Mouse (Mus musculus): ENCODE results near the gene Rnf180. TPM values are rescaled to one million over a fixed set of nuclear protein-coding genes. Genes with fewer than 3 reads are reported as not detected.

The Rnf180 gene
- polyA plus RNA-seq, 1 experiment, result not detected

GRCm38 (mm10) chr13:105180781-105181180 lies 113.8 kb downstream of the Rnf180 start:
- Histone ChIP-seq H3K27ac (ENCODE audit: insufficient read depth, low read depth, low read length) (no peak overlapping the region), H3K4me3 (ENCODE audit: insufficient read depth, low read depth, low read length) (no peak overlapping the region), H3K4me1 (ENCODE audit: control insufficient read depth, insufficient read depth, low read length) (no peaks in the 10 kb centered on the region)
- TF ChIP-seq POLR2A (IDR thresholded peaks at IDR 0.05; ENCODE audit: insufficient read depth, low read depth, low read length) (no peak), CTCF (IDR thresholded peaks at IDR 0.05; ENCODE audit: insufficient read depth, low read depth, low read length) (no peak)
- 63% methylated on average over 5 of the region's 5 CpGs for WGBS

GRCm38 (mm10) chr13:105165441-105165840 lies 129.2 kb downstream of the Rnf180 start:
- WGBS, result 73% methylated on average over 6 of the region's 6 CpGs
- Histone ChIP-seq H3K27ac (ENCODE audit: insufficient read depth, low read depth, low read length) (no peak overlapping the region), H3K4me1 (ENCODE audit: control insufficient read depth, insufficient read depth, low read length) (no peaks in the 10 kb centered on the region), H3K4me3 (ENCODE audit: insufficient read depth, low read depth, low read length) (no peak overlapping the region)
- TF ChIP-seq CTCF (IDR thresholded peaks at IDR 0.05; ENCODE audit: insufficient read depth, low read depth, low read length) (no peak), POLR2A (IDR thresholded peaks at IDR 0.05; ENCODE audit: insufficient read depth, low read depth, low read length) (no peak)

GRCm38 (mm10) chr13:105153955-105154354 lies 140.7 kb downstream of the Rnf180 start:
- Histone ChIP-seq H3K27ac (ENCODE audit: insufficient read depth, low read depth, low read length) (no peak overlapping the region), H3K4me3 (ENCODE audit: insufficient read depth, low read depth, low read length) (no peak overlapping the region), H3K4me1 (ENCODE audit: control insufficient read depth, insufficient read depth, low read length) (peaks cover 4% of the 10 kb centered on the region; the same call in 1 of the 2 replicates)
- no peak for TF ChIP-seq CTCF (IDR thresholded peaks at IDR 0.05; ENCODE audit: insufficient read depth, low read depth, low read length)
- TF ChIP-seq POLR2A (IDR thresholded peaks at IDR 0.05; ENCODE audit: insufficient read depth, low read depth, low read length), result no peak
- 64% methylated on average over 4 of the region's 4 CpGs for WGBS

- TF ChIP-seq CTCF (IDR thresholded peaks at IDR 0.05; ENCODE audit: insufficient read depth, low read depth, low read length) (no peak), POLR2A (IDR thresholded peaks at IDR 0.05; ENCODE audit: insufficient read depth, low read depth, low read length) (no peak)
- Histone ChIP-seq H3K27ac (ENCODE audit: insufficient read depth, low read depth, low read length) (no peak overlapping the region), H3K4me3 (ENCODE audit: insufficient read depth, low read depth, low read length) (no peak overlapping the region), H3K4me1 (ENCODE audit: control insufficient read depth, insufficient read depth, low read length) (peaks cover 4% of the 10 kb centered on the region; the same call in 1 of the 2 replicates)
- WGBS, result 86% methylated on average over 3 of the region's 3 CpGs
These were observed 144.6 kb downstream of the Rnf180 start for GRCm38 (mm10) chr13:105150006-105150405.

- WGBS, result 85% methylated on average over 4 of the region's 4 CpGs
- no peak for TF ChIP-seq CTCF (IDR thresholded peaks at IDR 0.05; ENCODE audit: insufficient read depth, low read depth, low read length)
- no peak for TF ChIP-seq POLR2A (IDR thresholded peaks at IDR 0.05; ENCODE audit: insufficient read depth, low read depth, low read length)
- H3K4me3 ChIP-seq (ENCODE audit: insufficient read depth, low read depth, low read length), result no peak overlapping the region
- no peak overlapping the region for H3K27ac ChIP-seq (ENCODE audit: insufficient read depth, low read depth, low read length)
- H3K4me1 ChIP-seq (ENCODE audit: control insufficient read depth, insufficient read depth, low read length), result peaks cover 4% of the 10 kb centered on the region; the same call in 1 of the 2 replicates
These were observed 146.7 kb downstream of the Rnf180 start for GRCm38 (mm10) chr13:105147795-105148418.

GRCm38 (mm10) chr13:105146827-105147226 lies 147.8 kb downstream of the Rnf180 start:
- 51% methylated on average over 1 of the region's 1 CpGs for WGBS
- Histone ChIP-seq H3K27ac (ENCODE audit: insufficient read depth, low read depth, low read length) (no peak overlapping the region), H3K4me1 (ENCODE audit: control insufficient read depth, insufficient read depth, low read length) (peaks cover 4% of the 10 kb centered on the region; the same call in 1 of the 2 replicates), H3K4me3 (ENCODE audit: insufficient read depth, low read depth, low read length) (no peak overlapping the region)
- TF ChIP-seq POLR2A (IDR thresholded peaks at IDR 0.05; ENCODE audit: insufficient read depth, low read depth, low read length) (no peak), CTCF (IDR thresholded peaks at IDR 0.05; ENCODE audit: insufficient read depth, low read depth, low read length) (no peak)

GRCm38 (mm10) chr13:105139881-105140280 lies 154.7 kb downstream of the Rnf180 start:
- no peak overlapping the region for H3K4me3 ChIP-seq (ENCODE audit: insufficient read depth, low read depth, low read length)
- 79% methylated on average over 4 of the region's 4 CpGs for WGBS
- H3K4me1 ChIP-seq (ENCODE audit: control insufficient read depth, insufficient read depth, low read length), result no peaks in the 10 kb centered on the region
- TF ChIP-seq CTCF (IDR thresholded peaks at IDR 0.05; ENCODE audit: insufficient read depth, low read depth, low read length) (no peak), POLR2A (IDR thresholded peaks at IDR 0.05; ENCODE audit: insufficient read depth, low read depth, low read length) (no peak)
- H3K27ac ChIP-seq (ENCODE audit: insufficient read depth, low read depth, low read length), result no peak overlapping the region

- 83% methylated on average over 5 of the region's 5 CpGs for WGBS
- Histone ChIP-seq H3K27ac (ENCODE audit: insufficient read depth, low read depth, low read length) (no peak overlapping the region), H3K4me3 (ENCODE audit: insufficient read depth, low read depth, low read length) (no peak overlapping the region), H3K4me1 (ENCODE audit: control insufficient read depth, insufficient read depth, low read length) (no peaks in the 10 kb centered on the region)
- TF ChIP-seq POLR2A (IDR thresholded peaks at IDR 0.05; ENCODE audit: insufficient read depth, low read depth, low read length) (no peak), CTCF (IDR thresholded peaks at IDR 0.05; ENCODE audit: insufficient read depth, low read depth, low read length) (no peak)
These were observed 160.2 kb downstream of the Rnf180 start for GRCm38 (mm10) chr13:105134397-105134796.

- TF ChIP-seq CTCF (IDR thresholded peaks at IDR 0.05; ENCODE audit: insufficient read depth, low read depth, low read length) (no peak), POLR2A (IDR thresholded peaks at IDR 0.05; ENCODE audit: insufficient read depth, low read depth, low read length) (no peak)
- WGBS, result 63% methylated on average over 2 of the region's 2 CpGs
- H3K4me3 ChIP-seq (ENCODE audit: insufficient read depth, low read depth, low read length), result no peak overlapping the region
These were observed 161.8 kb downstream of the Rnf180 start for GRCm38 (mm10) chr13:105132776-105133175.

More at GRCm38 (mm10) chr13:105132776-105133175, 161.8 kb downstream of the Rnf180 start:
- no peak overlapping the region for H3K27ac ChIP-seq (ENCODE audit: insufficient read depth, low read depth, low read length)
- no peaks in the 10 kb centered on the region for H3K4me1 ChIP-seq (ENCODE audit: control insufficient read depth, insufficient read depth, low read length)

All from olfactory bulb, adult 2 months (tissue).